Mouse (Mus musculus) frontal cortex, adult (tissue): ENCODE results near the gene Ptpn13.

Source experiments
- ATAC-seq: cut with Nextera tagmentation; 2 replicates; pipeline ENCODE4 v1.9.2; 2017; ENCODE audit warnings: mild to moderate bottlenecking, moderate library complexity, mixed read lengths; ENCODE audit not compliant: low TSS enrichment

The Ptpn13 gene

DNA sequence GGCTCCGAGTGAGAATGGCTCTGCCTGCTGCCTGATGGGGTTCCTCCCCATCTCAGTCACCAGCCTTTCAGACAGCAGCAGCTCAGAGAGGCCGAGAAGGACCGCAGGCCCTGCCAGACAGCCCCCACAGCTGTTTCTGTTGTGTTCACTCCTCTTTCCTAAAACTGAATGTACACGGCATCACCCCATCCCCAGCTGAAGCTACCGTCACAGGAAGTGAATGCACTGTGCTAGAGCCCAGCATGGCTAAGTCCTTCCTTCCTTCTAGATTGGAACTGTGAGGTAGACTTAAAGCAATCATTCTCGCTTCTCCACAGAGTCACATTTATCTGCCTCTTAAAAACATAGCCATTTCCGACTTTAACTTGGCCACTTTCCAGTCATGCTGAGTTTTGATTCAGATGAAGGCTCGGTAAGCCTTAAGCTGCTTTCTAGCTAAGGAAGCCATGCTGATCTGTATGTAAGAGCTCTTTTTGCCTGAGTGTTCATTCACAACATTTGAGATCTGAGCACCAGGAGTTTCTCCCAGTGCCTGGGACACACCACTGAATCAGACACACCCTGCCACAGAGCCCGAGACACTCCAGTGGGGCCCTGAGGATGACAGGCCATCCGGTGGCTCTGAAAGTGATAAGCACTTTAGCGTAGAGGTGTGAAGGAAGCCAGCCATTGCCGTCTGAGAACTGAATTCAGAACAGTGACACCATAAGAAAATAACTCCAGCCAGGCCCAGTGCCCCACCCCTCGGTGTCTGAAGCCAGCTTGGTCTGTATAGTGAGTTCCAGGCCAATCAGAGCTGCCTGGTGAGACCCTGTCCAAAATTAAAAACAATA is 170.6 kb downstream of the Ptpn13 start:
- no peak for ATAC-seq

DNA sequence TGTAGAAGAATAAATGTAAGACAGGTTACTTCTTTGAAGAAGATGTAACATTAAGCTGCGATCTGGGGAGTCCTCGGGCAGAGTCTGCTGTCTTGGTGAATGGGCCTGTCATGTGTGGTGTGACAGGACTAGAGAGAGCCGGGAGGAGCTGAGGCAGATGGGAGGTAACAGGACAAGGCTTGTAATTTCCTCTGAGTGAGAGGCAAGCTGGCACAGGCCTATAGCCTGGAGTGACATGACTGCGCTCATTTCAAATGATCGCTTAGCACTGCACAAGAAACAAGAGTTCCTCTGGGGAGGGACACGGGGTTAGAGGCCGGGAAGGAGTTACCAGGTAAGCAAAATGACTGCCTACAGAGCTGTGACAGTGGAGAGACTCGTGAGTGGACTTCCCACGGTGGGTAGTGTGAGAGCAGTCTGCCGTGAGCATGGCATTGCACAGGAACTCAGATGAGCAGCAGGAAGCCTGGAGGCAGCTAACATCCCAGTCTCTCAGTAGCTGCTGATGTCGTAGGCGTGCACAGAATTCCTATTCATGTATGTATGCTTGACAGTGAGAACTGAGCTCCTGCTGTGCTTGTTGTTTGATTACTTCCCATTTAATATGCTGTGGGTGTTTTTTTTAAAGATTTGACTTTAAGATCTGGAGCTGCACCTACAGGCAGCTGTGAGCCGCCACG is 171.6 kb downstream of the Ptpn13 start:
- ATAC-seq: no peak

DNA sequence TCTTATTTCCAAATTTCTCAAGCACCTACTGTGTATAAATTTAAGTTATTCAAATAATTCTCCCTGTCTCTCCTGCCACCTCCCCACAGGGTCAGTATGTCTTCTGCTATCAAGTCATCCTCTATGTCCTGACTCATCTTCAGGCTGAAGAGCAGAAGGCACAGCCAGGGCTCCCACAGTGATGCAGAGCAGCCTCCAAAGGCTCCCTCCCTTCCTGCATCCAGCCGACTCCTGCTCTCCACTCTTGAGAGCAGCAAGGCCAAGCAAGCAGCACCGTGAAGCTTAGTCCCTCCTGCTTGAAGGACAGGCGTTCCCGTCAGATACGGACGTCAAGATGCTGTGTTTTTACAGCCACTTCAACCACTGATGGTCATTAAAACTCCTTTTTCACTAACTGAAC is 172.6 kb downstream of the Ptpn13 start:
- ATAC-seq: no peak

DNA sequence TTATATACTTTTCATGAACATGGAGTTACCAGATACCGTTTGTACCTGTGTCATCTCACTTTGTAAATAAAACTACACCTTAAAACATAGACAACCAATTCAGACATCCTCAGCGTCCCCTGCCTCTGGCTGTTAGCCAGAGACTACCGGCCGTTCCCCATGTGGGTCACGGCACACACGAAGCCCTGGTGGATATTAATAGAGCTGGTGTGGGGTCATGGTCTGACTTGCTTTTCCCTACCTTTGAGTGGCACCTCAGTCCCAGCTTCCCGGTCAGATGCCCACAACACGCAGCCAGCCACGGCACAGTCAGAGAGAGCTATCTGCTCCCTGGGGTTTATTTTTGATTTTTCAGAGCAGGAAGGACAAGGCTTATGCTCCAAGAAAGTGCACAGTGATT is 173.3 kb downstream of the Ptpn13 start:
- ATAC-seq: no peak

DNA sequence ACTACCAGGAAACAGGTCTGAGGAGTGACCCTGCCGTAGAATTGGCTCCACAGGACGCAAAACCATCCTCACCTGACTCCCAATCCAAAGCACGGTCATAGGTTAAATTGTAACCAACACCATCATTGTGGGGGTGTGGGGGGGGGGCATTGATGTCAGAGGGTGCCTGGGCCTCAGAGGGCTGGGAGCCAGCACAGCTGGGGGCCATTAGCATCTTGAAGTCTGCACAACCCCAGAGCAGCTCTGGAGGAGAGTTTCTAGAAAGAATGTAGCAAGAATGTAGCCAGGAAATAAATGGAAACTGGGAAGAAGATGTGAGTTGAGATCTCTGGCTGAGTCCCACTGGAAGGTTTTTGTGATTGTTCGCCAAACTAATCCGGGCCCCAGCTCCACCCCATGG is 173.9 kb downstream of the Ptpn13 start:
- ATAC-seq: no peak

DNA sequence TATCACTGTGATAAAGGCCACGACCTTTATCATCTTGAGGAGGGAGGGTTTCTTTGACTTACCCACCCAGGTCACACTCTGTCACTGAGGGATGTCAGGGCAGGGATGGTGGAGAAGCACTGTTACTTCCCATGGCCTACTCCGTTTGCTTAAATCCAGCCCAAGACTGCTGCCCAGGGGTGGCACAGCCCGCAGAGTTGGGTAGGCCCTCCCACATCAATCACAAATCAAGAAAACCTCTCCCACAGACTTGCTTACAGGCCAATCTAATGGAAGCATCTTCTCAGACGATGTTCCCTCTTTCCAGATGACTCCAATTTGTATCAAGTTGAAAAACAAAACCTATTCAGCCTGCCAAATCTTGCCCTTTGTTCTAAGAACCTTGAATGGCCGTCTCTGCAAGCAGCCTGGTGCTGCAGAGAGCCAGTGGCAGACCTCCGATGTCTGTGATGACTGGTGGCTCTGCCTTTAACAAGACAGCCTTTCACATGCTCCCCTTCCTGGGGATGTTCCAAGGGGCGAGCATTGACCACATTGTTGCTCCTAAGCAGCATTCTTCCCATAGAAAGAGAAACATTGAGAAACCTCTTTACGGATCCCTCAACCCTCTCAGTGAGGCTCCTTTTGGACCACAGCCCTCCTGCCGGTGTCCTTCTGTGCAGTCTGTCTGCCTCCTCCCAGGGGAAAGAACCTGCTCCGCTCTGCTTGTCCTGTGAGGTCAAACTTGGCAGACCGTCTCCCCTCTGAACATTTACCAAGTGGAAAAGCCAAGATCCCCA is 178.3 kb downstream of the Ptpn13 start:
- no peak for ATAC-seq

DNA sequence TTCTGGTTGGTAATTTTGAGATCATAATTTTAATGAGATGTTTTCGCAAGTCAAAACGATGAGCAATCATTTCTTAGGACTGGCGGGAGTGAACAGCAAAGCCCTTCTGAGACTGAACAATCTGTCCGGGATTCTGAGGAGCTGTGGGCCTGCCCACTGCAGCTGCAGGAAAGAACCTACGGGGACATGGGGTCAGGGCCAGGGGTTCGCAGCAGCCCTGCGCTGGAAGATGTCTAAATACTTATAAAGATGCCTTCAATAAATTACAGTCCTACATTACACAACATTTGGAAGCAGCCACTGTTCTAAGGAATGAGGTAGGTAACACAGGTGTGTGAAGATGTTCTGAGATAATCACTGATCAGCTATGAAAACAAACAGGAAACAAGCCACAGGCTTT is 180.7 kb downstream of the Ptpn13 start:
- ATAC-seq: no peak

DNA sequence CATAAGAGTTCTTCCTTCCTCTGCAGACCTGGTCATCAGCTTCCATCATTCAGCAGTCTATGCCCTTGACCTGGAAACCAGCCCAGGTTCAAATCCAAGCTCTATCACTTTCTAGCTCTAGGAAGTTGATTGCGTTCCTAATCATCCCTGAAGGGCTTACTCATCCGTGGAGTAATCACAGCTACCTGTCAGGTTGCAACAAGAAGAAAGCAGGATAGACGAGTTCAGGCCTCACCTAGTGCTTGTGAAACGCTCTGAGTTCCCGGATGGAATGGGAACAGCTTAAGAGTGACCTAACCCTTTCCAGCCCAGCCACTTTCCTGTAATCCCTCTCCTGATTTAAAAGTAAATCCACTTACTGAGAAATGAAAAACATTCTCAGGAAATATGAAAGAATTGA is 185.2 kb downstream of the Ptpn13 start:
- no peak for ATAC-seq

DNA sequence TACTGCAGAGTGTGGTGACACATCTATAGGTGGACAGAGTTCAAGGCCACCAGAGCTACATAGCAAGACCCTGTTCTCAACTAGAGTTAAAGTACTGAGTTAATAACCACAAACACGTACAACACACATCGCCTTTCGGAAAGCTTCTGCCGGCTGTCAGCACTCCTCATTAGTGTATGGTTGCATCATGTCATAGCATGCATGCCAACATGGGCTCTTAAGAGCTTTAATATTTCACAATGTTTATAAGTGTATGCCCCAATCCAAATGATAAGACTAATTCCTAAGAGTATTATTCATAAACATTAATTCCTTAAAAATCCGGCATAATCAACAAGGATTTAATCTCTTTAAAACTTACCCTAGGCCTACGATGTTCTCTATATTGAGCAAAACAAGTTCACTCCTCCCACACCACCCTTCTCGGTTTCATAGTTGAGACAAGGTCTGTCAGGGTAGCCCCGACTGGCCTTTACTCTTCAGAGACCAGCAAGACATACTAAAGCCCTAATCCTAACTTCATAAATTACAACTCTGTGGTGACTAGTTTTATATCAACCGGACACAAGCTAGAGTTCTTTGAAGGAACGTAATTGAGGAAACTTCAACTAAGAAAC is 186.0 kb downstream of the Ptpn13 start:
- ATAC-seq: no peak

DNA sequence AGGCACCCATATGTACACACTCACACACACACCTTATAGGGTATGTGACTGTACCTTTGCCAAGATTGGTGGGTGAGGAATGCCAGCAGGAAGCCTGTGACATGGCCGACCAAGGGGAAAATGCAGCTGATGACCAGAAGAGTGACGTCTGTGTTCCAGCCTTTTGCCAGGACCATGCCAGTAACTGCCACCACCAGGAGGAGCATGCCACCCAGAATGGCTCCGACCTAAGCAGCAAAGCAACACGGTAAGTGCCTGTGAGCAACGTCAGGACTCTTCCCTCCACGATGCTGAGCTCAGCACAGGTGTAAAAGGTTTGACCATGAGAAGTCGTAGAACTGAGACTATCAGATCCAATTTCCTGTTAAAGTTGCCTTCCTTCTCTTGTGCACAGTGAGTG is 187.3 kb downstream of the Ptpn13 start:
- ATAC-seq: no peak

DNA sequence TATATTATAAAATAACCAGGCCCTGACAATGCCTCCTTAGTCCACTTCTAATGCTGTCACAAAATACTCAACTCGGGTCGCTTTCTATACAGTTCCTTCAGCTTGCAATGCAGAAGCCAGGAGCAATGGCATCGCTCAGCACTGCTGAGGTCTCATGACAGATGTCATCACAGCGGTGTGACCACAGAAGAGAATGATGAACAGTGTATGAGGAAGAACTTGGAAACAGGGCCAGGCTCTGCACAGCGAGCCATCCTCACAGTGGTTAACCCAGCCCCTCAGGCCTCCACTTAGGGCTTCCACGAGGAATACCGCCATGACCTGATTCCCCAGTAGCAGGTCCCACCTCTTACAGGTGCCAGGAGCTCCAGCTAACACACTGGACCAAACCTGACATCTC is 189.4 kb downstream of the Ptpn13 start:
- no peak for ATAC-seq

DNA sequence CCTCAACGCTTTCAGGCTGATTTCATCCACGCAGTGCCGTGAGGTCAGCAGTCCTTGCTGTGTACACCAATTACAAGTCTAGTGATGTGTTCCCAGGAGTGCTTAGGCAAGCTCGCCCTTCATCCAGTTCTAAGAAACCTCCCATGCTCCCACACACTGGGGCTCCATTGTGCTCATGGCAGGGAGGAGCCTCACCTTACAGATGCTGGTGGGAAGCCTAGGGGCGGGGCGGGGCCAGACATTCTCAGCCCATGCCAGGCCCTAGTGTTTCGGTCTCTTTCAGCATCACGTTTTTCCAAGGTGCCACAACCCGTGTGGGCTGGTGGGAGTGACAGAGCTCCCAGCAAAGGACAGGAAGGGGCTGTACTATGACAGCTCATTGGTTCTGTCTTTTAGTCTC is 192.2 kb downstream of the Ptpn13 start:
- ATAC-seq: no peak

DNA sequence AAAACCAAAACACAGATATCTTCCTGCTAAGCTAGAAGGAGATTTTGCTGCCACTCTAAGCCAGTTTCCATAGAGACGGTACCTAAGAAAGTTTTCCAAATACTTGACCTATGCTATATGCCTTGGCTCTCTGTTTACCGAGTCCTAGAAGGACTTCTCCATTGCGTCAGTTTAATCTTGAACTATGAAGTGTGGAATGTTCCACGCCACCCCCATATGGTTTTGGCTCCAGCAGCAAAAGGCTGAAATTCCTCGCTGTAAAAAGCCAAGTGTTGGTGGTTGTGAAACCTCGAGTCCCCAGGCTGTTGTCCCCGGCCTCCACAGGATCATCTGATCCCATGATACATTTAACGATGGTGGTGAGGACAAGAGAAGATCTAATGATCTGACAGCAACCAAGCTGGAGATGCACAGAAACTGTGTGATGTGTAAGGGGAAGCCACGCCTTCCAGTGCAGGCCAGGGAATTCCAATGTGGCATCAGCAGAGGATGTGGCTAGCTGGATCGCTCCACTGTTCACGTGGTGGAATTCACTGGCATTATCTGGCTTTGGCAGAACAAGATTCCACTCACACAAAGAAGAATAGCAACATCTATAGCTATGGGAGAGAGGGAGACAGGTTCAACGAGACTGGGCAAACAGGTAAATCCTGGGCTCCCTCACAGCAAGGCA is 195.4 kb downstream of the Ptpn13 start:
- ATAC-seq: peak; percentile 23; the same call in 1 of the 2 replicates

DNA sequence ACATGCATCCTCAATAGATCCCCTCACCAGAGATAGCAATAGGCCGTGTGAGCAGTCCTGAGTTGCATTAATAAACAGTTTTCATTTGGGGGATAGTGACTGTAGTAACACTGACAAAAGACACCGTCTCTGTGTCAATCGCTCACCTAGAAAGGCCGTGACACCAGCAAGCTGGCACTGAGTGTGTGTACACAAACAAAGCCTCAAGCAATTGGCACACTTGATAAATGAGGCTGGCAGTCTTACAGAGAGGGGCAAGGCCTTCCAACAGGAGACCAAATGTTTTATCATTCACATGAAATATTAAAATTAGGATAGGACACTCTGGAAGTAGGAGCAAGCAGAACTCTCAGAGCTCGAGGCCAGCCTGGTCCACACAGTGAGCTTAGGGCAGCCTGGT is 197.3 kb downstream of the Ptpn13 start:
- ATAC-seq: no peak

DNA sequence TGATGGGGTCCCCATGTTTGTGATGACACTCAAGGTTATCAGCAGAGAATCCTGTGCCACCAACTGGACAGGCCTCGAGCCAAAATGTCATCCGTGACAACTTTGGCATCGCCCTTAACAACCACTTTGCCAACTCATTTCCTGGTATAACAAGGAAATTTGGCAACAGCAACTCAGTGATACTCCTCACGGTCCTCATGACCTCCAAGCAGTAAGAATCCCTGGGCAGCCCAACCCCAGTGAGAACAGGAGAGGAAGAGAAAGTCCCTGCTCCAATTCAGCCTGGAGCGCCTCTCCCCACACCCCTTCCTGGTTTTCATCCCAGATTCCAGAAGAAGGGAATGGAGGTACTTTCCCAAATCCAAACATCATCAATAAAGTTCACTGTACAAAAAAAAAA is 199.8 kb downstream of the Ptpn13 start:
- no peak for ATAC-seq

DNA sequence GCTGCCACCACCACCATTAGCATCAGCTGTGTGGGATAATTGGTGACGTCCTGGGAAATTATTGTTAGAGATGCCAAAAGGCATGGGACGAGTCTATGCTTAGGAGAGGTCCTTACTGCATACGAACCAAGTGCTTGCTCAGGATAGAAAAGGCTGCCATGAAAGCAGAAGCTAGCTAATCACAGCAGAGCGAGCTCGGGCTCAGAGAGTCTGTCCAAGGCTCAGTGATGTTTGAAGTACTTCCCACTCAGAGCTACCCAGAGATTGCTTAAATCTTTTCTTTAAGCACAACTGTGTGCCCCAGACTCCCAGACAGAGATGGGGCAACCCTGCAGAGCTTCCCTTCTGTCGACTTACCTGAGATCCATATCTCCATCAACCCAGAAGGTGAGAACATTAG is 203.5 kb downstream of the Ptpn13 start:
- ATAC-seq: no peak

DNA sequence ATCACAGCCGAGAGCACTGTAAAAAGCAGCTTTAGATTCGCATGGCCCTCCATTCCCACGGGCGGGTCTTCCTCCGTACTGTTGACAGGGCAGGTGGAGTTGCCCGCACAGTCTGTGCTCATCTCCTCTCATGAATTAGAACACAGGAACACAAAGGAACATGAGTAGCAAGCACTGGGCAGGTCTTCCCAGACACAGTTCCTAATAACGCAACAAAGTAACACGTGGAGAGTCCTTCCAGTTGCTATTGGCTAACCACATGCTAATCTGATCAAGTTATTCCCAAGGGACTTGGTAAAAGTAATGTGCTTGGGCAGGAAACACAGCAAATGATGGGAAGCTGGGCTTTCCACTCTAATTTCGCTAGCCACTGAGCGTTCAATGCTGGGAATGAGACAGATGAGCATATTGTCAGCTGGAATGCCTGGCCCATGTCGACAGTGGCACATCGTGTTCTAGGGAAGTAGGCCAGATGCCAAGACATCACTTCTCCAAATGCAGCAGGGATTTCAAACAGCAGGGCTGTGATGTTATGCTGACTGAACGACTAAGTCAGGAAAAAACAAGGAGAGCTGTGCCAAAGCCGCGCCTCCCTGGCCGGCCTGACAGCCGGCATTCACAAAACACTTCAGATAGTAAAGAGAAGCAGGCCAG is 204.2 kb downstream of the Ptpn13 start, which contains the start of gene Slc10a6:
Gene Slc10a6 (minus strand): TSS at position 293 of the 654 bp plus-strand sequence.
- peak; percentile 85 for ATAC-seq

DNA sequence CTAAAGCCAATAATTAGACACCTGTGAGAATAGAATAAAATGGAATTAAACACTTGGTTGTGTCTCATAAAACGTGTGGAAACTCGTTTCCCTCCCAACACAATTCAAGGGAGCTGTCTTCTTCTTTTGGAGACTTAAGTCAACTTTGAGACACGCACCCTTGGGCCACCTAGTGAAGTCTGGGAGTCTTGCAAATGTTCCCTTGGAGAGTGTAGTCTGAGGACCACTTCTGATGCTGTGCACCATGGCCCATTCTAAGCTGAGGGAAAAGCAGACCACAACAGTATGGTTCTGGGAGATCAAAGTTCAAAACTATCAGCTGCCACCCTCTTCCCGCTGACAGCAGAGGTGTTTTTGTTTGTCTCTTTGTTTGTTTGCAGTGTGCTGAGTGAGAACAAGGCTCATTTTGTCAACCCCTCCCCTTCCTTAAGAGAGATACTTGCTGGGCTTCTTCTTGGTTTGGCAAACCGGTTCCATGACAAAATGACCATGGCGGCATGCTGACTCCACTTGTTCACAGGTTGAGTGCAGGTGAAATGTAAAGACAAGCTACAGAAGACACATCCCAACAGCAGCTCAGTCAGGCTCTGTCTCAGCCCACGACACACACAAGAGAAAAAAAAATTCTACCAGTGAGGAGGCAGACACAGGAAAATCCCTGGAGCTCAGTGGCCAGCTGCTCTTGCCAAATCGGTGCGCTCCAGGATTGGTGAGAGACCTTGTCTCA is 205.0 kb downstream of the Ptpn13 start:
- ATAC-seq: no peak

DNA sequence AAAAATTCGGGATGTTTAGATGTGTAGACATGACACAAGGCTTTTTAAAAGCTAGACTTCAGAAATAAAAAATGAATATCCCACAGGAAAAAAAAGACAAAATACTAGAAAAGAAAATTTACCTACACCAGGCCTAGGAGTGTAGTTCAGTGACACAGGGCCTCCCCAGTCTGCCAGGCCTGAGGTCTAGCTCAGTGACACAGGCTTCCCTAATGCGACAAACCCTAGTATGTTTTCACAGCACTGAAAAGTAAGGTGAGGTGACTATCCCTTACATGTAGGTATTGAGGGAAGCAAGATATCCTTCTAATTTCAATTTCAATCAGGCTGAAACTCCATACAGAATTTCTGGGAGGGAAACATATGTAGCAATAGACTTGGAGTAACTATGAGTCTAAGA is 212.2 kb downstream of the Ptpn13 start:
- ATAC-seq: no peak

DNA sequence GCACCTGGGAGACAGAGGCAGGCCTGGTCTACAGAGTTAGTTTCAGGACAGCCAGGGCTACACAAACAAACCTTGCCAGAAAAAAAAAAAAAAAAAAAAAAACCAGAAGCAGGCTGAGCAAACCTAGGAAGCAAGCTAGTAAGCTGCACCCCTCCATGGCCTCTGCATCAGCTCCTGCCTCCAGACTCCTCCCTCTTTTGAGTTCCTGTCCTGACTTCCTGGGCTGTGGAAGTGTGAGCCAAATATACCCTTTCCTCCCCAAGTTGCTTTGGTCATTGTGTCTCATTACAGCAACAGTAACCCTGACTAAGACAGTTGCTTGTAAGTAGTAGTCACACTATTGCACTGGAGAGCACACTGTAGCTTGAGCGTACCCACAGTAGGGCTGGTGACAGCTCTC is 219.2 kb downstream of the Ptpn13 start:
- no peak for ATAC-seq
